Mouse (Mus musculus): ENCODE measurements at regions not wholly inside any gene's neighbourhood (a gene's known extent, or its start where the extent isn't known, plus 50 kb on each side); places are given as distances from the start of the nearest gene placed in this dataset.

DNA sequence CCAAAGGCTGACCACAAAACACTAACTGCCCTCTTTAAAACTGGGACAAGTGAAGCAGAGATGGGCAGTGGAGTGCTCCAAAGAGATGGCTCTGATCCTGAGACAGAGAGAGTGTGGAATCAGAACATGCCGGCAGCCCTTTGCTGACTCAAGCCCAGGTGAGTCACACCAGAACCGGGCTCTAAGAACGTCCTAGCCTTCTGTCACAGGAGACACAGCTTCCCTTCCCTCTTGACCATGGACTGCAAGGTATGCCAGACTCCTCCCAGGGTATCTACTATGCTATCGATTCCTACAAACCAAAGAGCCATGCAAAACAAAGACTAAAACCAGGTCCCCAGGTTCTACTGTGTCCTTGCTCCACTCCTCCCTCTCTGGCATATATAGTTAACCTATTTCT, 98.0 kb downstream of the Dhx15 start:
- no peak for DNase-seq
- intact Hi-C loops (cut with DNase I), result no loop called here

DNA sequence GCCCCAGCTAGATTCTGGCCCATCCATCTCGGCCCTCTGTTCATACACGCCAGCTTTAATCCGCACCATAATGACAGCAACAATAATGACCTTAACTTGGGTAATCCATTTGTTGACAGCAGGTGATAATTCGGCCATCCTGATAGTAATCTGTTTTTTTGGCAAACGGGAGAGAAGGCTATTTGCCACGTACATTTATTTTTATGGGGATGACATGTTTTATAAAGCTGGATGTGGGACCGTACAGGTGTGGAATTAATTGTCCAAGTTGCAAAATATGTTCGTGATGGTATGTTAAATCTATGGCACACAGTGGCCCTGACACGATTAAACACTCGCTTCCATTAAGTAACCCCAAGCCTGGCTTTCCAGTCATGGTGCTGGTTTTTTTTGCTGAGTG, 102.2 kb downstream of the Dhx15 start:
- intact Hi-C loops (cut with DNase I), result no loop called here
- DNase-seq, result no peak

DNA sequence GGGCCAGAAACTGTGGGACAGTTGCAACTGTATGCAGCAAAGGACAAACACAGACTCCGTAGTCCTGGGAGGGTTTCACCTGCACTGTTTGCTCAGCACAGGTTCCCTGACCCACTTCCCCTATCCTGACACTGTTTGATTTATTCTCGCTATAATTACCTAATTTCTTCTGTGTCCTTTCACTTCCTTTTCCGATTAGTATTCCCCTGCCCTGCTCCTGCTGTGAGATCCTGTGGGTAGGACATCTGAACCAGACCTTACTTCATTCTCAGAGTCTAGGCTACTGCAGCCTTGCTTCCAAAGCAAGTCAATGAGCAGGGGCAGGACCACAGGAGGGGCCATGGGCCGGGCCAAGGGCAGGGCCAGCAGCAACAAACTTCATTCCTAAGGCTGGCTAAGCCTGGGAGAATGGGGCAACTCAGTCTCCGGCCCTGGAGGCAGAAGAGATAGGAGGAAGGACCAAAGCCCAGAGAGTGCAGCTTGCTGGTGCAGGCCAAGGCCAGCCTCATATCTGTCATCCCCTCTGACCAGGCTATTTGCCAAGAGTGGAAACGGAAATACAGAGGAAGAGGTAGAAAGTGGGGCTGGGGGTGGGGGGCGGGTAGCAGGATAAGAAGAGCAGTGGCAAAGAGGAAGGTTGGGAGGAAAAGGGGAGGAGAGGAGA, 103.4 kb downstream of the Dhx15 start:
- no peak for DNase-seq
- intact Hi-C loops (cut with DNase I), result no loop called here

DNA sequence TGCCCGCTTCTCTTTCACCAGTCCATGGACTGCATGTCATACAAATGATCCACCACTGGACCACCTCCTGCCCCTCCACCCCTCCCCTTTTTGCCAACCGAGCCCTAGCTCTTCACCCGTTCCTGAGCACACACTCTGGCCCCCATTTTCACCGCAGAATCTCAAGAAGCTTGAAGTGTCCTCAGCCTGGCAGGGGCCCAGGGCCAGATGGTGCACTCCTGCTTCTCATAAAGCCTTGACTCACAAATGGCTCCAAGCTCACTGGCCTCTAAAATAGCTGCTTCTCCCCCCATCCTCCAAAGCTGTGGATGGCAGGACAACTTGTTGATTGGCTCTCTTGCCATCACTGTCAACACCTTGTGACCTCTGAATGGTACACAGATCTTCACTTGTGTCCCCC, 110.0 kb downstream of the Dhx15 start:
- intact Hi-C loops (cut with DNase I), result no loop called here
- no peak for DNase-seq

DNA sequence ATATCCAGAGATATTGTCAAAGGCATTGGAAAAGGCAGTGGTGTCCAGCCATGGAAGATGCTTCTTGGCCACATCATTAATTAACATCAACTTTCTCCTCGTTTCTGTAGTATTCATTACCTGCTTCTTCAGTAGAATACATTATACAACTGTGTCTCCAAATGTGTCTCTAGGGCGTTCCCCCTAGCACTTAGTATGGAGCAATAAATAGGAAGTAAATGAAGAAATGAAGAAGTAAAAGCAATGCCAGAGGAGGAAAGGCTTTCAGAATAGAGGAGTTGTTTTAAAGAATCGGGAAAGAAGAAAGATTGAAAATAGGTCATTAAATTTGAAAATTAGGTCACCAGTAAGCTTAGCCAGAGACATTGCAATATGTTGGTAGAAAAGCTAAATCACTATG, 112.6 kb downstream of the Dhx15 start:
- DNase-seq, result no peak
- intact Hi-C loops (cut with DNase I), result no loop called here

DNA sequence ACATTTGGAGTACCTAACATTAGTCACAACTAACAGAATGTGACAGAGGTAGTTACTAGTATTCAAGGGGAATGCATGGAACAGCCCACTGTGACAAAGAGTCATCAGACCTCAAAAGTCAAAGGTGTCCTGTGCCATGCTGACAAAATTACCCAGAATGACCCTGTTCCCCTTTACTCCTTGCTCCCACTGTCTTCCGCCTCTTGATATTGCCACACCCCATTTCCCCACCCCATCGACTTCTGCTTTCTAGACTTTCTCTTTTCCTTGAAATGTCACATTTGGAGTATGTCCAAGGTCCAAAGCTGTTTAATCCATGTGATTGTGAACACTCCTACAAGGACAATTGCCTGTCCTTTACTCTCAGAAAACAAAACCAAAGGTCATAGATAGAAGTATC, 115.2 kb downstream of the Dhx15 start:
- intact Hi-C loops (cut with DNase I), result no loop called here
- DNase-seq, result no peak

DNA sequence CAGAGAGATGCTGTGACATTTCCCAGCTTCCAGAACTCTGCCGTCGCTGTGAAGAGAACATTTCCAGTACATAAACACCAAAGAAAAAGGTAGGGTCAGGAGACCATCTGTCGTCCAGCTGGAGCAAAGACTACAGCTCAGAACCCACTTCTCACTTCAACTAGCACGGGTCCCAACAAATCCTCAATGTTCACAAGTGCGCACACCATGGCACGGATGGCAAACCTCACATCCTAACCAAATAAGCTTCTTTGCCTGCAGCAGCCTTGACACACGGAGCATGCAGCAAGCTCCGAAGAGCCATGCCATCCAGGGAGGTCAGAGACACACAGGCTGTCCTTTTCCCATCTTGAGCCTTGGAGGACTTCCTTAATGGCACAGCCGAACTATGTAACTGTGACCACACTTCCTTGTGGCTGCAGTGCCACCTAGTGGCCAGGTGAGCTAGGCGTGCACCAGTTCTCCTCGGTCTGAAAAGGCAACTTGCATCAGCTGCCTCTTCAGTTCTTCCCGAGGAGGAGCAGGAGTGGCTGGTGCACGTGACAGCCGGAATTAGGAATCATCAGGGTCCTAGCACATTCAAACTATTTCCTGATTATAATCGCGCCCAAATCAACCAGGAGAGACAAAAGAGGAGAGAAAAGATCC, 125.4 kb downstream of the Dhx15 start:
- peak; percentile 65 to 73 for DNase-seq
- intact Hi-C loops (cut with DNase I), result loop anchor here (5.0 to 10.0 kb wide), 3 partner anchors 158 to 1310 kb away; no protein-coding TSS in a partner anchor

DNA sequence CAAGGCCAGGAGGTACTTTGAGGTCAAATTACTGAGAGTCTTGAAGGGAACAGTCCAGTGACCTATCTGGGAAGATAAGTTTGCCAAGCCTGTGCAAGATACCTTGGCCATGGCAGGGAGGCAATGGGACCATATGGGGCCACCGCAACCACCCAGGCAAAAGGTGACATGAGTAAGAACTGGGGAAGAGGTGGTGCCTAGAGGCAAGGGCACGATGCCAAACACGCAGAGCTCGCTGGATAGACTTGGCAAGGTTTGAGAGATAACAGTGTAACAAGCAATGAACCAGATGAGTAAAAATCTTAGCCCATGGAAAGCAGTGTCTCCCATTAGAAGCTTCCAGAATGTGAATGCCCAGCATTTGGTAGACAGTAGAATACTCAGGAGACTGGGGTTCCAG, 128.1 kb downstream of the Dhx15 start:
- intact Hi-C loops (cut with DNase I), result loop anchor here (5.0 to 10.0 kb wide), 3 partner anchors 155 to 1307 kb away; no protein-coding TSS in a partner anchor
- DNase-seq, result no peak

DNA sequence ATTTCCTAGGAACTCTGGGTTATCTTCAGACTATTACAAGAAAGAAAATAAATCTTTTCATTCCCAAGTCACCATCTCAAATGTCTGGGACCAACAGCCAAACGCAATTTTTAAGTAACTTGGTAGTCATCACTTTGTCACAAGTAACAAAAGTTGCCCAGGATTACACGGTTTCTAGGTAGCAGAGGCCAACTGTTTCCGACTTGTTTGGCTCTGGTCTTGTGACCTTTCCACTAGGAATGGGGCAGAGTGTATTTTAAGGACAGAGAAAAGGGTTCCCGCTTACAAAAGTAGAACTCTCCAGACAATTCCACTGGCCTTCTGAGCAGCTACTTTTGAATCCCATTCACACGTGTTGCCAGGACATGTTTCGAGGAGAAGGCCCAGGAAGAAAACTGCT, 129.1 kb downstream of the Dhx15 start:
- intact Hi-C loops (cut with DNase I), result loop anchor here (5.0 to 10.0 kb wide), 3 partner anchors 154 to 1306 kb away; no protein-coding TSS in a partner anchor
- no peak for DNase-seq

DNA sequence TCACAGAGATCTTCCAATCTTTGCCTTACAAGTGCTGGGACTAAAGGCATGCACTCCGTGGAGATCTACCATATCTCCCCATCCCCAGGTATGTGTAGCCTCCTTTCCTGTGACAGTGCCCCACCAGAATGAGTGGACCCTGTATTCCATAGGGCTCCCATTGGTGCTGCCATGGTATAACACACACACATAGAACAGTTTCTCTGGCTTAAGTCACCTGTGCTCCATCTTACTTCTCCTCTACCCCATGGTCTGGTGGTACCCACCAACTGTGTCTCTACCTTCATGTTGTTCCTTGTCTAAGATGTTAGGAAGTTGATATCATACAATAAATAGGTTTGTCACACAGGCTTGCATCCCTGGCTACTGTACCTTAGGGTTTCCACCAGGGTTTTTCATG, 133.1 kb downstream of the Dhx15 start:
- DNase-seq, result no peak
- intact Hi-C loops (cut with DNase I), result no loop called here

DNA sequence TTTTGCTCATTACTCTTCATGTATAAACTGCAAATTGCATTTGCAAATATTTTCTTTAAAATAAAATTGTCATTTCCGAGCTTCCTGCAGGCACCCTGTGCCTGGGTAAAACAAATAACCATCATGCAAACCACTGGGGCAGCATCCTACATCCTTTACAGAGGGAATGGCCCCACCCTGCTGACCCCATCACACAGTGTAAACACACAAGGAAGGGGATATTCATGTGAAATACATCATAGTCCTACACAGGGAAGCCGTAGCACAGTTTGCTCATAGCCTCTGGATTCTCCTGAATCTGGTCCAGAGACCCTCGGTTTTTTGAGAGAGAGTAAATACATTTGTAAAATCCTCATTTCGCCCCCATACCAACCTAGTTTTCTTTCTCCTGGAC, 138.2 kb downstream of the Dhx15 start:
- intact Hi-C loops (cut with DNase I), result no loop called here
- DNase-seq, result no peak

DNA sequence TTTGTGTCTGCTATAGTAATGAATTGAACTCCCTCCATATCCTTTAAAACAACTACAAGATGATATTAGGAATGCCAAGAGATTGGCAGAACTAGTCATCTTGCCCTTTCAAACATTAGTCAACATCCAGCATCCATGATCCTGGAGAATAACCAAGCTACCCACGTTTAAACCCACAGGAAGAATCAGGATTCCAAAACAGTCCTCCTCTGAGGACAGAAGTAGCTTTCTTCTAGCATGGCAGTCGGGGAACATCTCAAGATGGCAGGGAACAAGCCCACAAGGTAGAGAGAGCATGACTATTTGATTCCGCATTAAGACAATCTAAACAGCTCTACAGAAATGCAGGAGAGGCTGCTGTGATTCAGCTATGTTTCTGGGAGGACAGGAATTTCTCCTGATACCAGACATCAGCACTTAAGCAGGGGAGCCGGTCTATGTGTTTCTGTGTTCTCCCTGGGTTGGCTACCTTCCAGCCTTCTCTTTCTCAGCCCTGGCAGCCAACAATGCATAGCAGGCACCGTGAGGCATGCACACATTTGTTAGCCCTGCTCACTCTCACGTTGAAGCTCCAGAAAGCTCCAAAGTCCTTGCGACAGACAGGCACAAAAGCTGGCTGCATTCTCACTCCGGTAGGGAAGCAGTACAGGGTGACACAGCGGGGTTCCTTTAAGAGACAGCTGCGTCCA, 138.8 kb downstream of the Dhx15 start:
- DNase-seq, result no peak
- intact Hi-C loops (cut with DNase I), result no loop called here

DNA sequence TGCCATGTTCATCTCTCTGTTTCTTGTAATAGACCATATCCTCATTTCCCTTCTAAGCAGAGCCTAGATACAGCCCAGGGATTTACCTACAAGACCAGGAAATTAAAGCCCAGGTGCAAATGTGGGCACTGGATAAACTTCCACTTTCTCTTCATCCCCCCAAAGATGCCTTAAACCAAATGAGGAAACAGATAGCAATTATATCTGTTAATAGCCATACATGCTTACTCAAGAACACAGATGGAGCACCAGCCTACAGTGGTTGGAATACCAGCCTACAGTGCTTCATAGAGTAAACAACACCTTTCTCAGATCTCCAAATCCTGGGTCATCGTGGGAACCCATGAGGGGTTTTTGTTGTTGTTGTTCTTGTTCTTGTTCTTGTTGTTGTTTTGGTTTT, 141.5 kb downstream of the Dhx15 start:
- no peak for DNase-seq
- intact Hi-C loops (cut with DNase I), result no loop called here

DNA sequence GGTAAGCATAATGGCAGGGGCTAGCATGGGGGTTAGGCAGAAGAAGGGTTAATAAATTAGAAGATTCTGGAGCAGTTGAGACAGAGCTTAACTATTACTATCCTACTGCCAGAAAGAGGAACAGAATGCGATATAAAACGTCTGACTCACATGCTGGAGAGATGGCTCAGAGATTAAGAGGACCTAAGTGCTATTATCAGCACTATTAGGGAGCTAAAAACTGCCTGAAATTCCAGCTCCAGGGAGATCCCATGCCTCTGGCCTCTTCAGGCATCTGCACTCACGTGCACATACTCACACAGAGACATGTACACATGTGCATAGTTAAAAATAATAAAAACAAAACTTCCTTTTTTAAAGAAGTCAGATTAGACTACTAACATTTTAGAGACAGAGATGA, 143.6 kb downstream of the Dhx15 start:
- no peak for DNase-seq
- intact Hi-C loops (cut with DNase I), result no loop called here

DNA sequence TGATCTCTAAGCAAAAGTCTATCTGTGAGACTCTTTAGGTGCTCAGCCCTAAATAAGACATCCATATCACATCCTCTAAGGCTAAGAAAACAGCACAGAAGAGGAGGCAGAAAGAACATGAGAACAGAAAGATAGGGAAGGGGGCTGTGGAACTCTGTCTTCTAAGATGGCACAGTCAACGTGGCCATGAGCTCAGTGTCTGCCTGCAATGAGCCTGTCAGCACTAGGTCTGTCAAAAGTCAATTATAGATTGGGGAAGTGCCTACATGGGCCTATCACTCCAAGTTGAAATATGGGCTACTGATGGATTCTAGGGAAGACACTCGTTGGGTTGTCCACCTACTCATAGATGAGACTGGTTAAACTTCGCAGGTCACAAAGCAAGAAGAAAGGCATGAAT, 146.2 kb downstream of the Dhx15 start:
- DNase-seq, result no peak
- intact Hi-C loops (cut with DNase I), result no loop called here

DNA sequence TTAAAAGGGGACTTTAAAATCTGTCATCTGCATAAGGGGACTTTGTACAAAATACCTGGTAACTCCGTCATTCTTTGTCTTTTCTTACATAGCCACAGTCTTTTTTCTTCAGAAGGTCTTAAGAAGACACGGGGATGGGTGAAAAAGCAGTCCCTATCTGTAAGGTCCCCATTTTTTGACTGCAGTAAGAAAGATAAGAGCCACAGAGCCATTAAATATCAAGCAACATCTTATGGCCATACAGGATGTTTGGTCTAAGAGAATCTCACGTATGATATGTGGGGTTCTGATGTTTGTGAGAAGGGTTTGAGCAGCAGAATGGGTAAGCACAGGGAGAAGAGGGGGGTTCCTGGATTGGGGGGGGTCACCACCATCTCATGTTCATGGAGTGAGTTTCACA, 148.9 kb downstream of the Dhx15 start:
- intact Hi-C loops (cut with DNase I), result no loop called here
- no peak for DNase-seq

DNA sequence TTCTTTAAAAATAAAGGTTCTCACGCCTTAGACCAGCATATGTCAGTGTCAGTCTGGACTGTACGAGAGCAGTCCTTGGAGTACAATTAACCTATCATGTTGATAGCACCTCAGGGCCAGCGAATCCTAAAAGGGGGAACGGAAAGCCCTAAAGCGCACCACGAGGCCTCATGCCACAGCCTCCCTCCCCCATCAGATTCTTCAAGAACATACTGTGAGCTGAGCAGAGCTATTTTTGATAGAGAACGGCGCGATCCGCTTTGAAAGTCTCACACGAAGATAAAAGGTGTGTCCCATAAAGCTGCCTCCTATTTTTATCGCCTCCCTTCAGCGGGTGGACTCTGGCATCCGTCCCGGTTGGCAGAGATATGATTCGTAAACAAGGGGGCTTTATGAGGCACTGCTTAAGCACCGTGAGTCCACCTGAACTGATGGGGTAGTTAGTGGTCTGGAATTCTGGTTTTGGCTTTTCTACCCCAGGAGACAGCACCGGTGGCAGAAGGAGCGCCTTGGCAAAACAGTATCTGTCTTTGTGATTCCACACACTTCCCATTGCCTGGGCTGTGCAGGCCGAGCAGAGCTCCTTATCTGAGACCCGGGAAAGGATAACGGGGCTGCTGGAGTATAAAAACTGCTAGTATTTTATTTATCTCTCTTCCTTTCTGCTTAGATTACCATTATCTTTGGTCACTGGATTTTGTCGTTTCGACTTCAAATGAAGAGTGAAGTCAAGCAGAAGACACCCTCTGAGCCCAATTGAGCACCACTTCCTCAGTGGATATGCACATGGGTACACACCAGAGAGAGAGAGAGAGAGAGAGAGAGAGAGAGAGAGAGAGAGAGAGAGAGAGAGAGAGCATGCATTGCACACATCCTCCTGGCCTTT, 149.6 kb downstream of the Dhx15 start:
- DNase-seq, result no peak
- intact Hi-C loops (cut with DNase I), result no loop called here

DNA sequence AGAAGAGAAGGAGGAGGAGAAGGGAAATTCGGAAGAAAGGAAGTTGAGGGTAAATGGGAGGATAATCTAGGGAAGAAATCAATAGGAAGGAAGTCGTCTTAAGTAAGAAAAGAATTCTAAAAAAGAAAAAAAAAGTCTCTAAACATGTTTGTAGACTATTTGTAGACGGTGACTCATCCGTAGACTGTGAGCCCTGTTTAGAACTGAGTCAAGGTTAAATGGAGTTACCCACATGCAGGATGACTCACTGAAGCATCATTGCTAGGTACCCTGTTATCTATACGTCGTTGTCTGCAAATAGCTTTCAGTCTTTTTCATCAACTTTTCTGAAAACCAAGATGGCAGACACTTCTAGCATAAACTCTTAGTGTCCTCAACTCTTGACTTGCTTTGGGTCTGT, 155.0 kb downstream of the Dhx15 start:
- DNase-seq, result no peak
- intact Hi-C loops (cut with DNase I), result no loop called here

DNA sequence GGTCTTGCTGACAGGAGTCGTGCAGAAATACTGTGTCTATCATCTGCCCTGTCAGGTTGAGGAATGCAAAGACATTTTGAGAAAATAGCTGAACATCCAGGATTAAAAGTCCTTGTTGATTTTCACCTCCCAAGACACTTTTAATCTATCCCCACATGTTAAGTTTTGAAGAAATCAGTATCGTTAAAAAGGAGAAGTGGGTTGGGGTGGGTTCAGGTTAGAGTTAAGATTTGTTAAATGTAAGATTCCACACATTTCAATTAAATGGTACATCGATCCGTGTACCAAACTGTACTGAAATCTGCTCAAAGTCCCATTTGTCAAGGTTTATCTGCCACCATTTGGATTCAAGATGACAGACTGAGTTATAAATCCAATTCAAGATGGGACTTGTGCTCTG, 162.8 kb downstream of the Dhx15 start:
- no peak for DNase-seq
- intact Hi-C loops (cut with DNase I), result no loop called here

DNA sequence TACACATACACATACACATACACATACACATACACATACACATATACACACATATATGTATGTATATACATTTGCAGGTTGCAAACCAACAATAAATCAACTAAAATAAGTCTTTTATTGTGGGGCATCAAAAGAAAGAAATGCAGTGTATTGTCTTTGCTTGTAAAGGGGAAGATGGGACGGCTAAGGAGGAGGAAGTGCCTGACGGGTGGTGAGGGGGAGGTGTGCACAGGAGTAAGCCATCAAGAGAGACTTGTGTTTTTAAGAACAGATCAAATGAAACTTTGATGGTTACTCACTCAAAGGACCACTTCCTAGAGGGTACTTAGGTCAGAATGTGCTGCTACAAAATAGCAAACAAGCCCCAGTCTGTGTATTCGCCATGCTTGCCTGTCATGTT, 164.2 kb downstream of the Dhx15 start:
- intact Hi-C loops (cut with DNase I), result no loop called here
- DNase-seq, result no peak

DNA sequence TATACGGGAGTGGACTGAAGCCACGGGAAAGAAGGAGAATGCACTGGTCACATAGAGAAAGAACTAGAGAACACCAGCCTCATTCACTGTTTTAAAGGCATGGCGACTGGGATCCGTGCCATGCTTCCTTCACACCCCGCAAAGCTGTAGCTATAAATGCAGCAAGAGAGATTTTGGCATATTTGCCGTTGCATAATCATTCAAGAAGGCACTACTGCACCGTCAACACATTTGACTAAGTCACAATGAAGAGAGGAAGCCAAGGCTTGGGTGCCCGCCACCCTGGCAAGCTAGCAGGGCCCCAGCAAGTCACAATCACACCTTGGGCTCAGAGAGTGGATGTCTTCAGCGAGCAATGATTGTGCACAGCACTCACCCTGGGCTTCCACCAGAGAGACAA, 167.1 kb downstream of the Dhx15 start:
- DNase-seq, result no peak
- intact Hi-C loops (cut with DNase I), result no loop called here

Measured in gastrocnemius, postnatal 36 days (tissue).